Mouse (Mus musculus): ENCODE data around the gene Synpo2l.
"Not testable (repeated sequence)": the region's sequence is repeated elsewhere in the genome, so short reads cannot be mapped to it uniquely, and the experiment has no call there.

Gene Synpo2l

GRCm38 (mm10) chr14:20668154-20668810 lies at the start of gene Synpo2l:
Gene Synpo2l, minus strand, starts transcription at chr14:20668354.
- DNase-seq = no peak

GRCm38 (mm10) chr14:20713832-20714231 lies 45.7 kb upstream of the Synpo2l start:
- no peak for DNase-seq

GRCm38 (mm10) chr14:20708239-20708638 lies 40.1 kb upstream of the Synpo2l start:
- no peak for DNase-seq

GRCm38 (mm10) chr14:20707201-20708190 lies 39.3 kb upstream of the Synpo2l start, which contains the start of gene Zswim8:
Gene Zswim8, plus strand, starts transcription at chr14:20707552.
- DNase-seq = peak; percentile 95

- not testable (repeated sequence) for DNase-seq
These were observed 35.3 kb upstream of the Synpo2l start for GRCm38 (mm10) chr14:20703461-20703860.

- peak; percentile 93 for DNase-seq
These were observed 34.7 kb upstream of the Synpo2l start, which contains the start of gene Chchd1 for GRCm38 (mm10) chr14:20702741-20703381. Gene Chchd1, plus strand, starts transcription at chr14:20703006.

GRCm38 (mm10) chr14:20702096-20702740 lies 34.1 kb upstream of the Synpo2l start:
- DNase-seq = no peak

- DNase-seq = no peak
These were observed 33.4 kb upstream of the Synpo2l start for GRCm38 (mm10) chr14:20701554-20701953.

GRCm38 (mm10) chr14:20700362-20700761 lies 32.2 kb upstream of the Synpo2l start:
- no peak for DNase-seq

- DNase-seq = no peak
These were observed 30.4 kb upstream of the Synpo2l start for GRCm38 (mm10) chr14:20698515-20698914.

- peak; percentile 59 for DNase-seq
These were observed 28.8 kb upstream of the Synpo2l start for GRCm38 (mm10) chr14:20696986-20697385.

GRCm38 (mm10) chr14:20695761-20696520 lies 27.8 kb upstream of the Synpo2l start:
- peak; percentile 11 for DNase-seq

GRCm38 (mm10) chr14:20694884-20695760 lies 27.0 kb upstream of the Synpo2l start, which contains the start of gene Fut11:
Gene Fut11, plus strand, starts transcription at chr14:20694968.
- peak; percentile 92 for DNase-seq

GRCm38 (mm10) chr14:20694185-20694883 lies 26.2 kb upstream of the Synpo2l start:
- peak; percentile 4 for DNase-seq

- DNase-seq = no peak
These were observed 25.5 kb upstream of the Synpo2l start for GRCm38 (mm10) chr14:20693589-20694101.

- no peak for DNase-seq
These were observed 23.6 kb upstream of the Synpo2l start for GRCm38 (mm10) chr14:20691772-20692171.

- no peak for DNase-seq
These were observed 20.9 kb upstream of the Synpo2l start for GRCm38 (mm10) chr14:20689009-20689408.

GRCm38 (mm10) chr14:20686576-20686975 lies 18.4 kb upstream of the Synpo2l start:
- no peak for DNase-seq

- DNase-seq = no peak
These were observed 14.3 kb upstream of the Synpo2l start for GRCm38 (mm10) chr14:20682498-20682897.

GRCm38 (mm10) chr14:20681742-20682141 lies 13.6 kb upstream of the Synpo2l start:
- DNase-seq = no peak

Measured in retina, postnatal 1 day (tissue).